In genomic region chr5:74621691-74622470, GRCm38 (mm10) we compare ENCODE assay signal across 15 mouse cellular contexts.
DNase-seq lines count a peak whose midpoint lies in the region; ATAC-seq and TF ChIP-seq lines count a peak whose summit lies in the region.
"Had no signal": no experiment of that assay in that cellular context is flagged by ENCODE, and none has a peak within 500 bp of the region (broad histone marks: within the 10 kb centered on the region; RNA-seq: fewer than 3 reads in every experiment).

No protein-coding gene starts in this region.

- H3K9ac ChIP-seq in heart, embryonic 11.5 days (ENCODE audit: low read depth, low read length): no peak overlapping the region
- H3K9ac ChIP-seq: liver, embryonic 14.5 days had no signal

- DNase-seq in heart, adult 9 months (ENCODE audit: low spot score in 2 of 2): no peak
- no peak for DNase-seq in testis, postnatal 10 days (ENCODE audit: low spot score)
- DNase-seq in forelimb bud, embryonic 11.5 days (ENCODE audit: low read depth, low spot score): peak; percentile 74
- no peak for DNase-seq in adrenal gland, postnatal 4 days (ENCODE audit: low spot score in 2 of 2)
- DNase-seq in left cerebral cortex, adult 9 months (ENCODE audit: low spot score in 2 of 2): no peak
- DNase-seq in cerebellum, postnatal 14 days: no peak
- DNase-seq: cerebellum, adult 11 months; lung, postnatal 14 days; thymus, postnatal 25 days had no signal

- no peak overlapping the region for H3K4me2 ChIP-seq in heart, embryonic 11.5 days

- WGBS in heart, embryonic 11.5 days (ENCODE audit: insufficient replicate concordance): 31% methylated on average over 7 of the region's 7 CpGs

- H3K36me3 ChIP-seq in heart, embryonic 11.5 days (ENCODE audit: control insufficient read depth, insufficient read depth, low read length): no peaks in the 10 kb centered on the region
- no peaks in the 10 kb centered on the region for H3K36me3 ChIP-seq in testis, adult 2 months (ENCODE audit: control insufficient read depth, insufficient read depth, low read length)

- H3K27me3 ChIP-seq in heart, embryonic 11.5 days (ENCODE audit: control insufficient read depth, insufficient read depth, low read length): no peaks in the 10 kb centered on the region
- no peaks in the 10 kb centered on the region for H3K27me3 ChIP-seq in testis, adult 2 months (ENCODE audit: control insufficient read depth, insufficient read depth, low read length)

- no peak for ATAC-seq in heart, embryonic 11.5 days (replicated peaks; ENCODE audit: insufficient number of reproducible peaks, low FRiP score, low TSS enrichment)
- ATAC-seq: CD4-positive, CD25-positive, alpha-beta regulatory T cell, adult 4 months; intestine, embryonic 16.5 days had no signal

- H3K27ac ChIP-seq in heart, embryonic 11.5 days (ENCODE audit: low read depth, low read length): peak overlapping the region; percentile 66; the same call in 1 of the 2 replicates
- H3K27ac ChIP-seq in testis, adult 2 months (ENCODE audit: control insufficient read depth, insufficient read depth, low read depth, low read length): peak overlapping the region; percentile 66
- H3K27ac ChIP-seq: kidney, postnatal 0 days; liver, embryonic 14.5 days had no signal

- TF ChIP-seq CTCF in testis, adult 2 months (IDR thresholded peaks at IDR 0.05; ENCODE audit: control insufficient read depth, insufficient read depth, insufficient replicate concordance, low read depth, low read length): no peak

- no peaks in the 10 kb centered on the region for H3K9me3 ChIP-seq in heart, embryonic 11.5 days (replicated peaks; ENCODE audit: control insufficient read depth, low read length)

- no peak overlapping the region for H3K4me3 ChIP-seq in heart, embryonic 11.5 days (ENCODE audit: low read depth, low read length)
- H3K4me3 ChIP-seq in testis, adult 2 months (ENCODE audit: control insufficient read depth, low read depth, low read length): no peak overlapping the region

- TF ChIP-seq POLR2A in testis, adult 2 months (IDR thresholded peaks at IDR 0.05; ENCODE audit: control insufficient read depth, low read depth, low read length): no peak

- peaks cover 20% of the 10 kb centered on the region for H3K4me1 ChIP-seq in heart, embryonic 11.5 days (ENCODE audit: control insufficient read depth, insufficient read depth, low read length)
- no peaks in the 10 kb centered on the region; the same call in none of the 2 replicates for H3K4me1 ChIP-seq in testis, adult 2 months (ENCODE audit: control insufficient read depth, insufficient read depth, low read length)
